Mouse (Mus musculus): ENCODE data around the gene Nt5c1a. TPM values are rescaled to one million over a fixed set of nuclear protein-coding genes. Genes with fewer than 3 reads are reported as not detected.

Gene Nt5c1a
- total RNA-seq, 2 experiments from 2014 or later = not detected

GRCm38 (mm10) chr4:123239361-123240203, 38.3 kb downstream of the Nt5c1a start:
- ATAC-seq (replicated peaks; ENCODE audit: low FRiP score, low TSS enrichment, poor library complexity, severe bottlenecking) = no peak

- no peak for ATAC-seq (replicated peaks; ENCODE audit: low FRiP score, low TSS enrichment, poor library complexity, severe bottlenecking)
Measured at GRCm38 (mm10) chr4:123246221-123246620, 44.9 kb downstream of the Nt5c1a start.

GRCm38 (mm10) chr4:123246651-123247050, 45.3 kb downstream of the Nt5c1a start:
- ATAC-seq (replicated peaks; ENCODE audit: low FRiP score, low TSS enrichment, poor library complexity, severe bottlenecking) = no peak

GRCm38 (mm10) chr4:123247147-123247880, 46.0 kb downstream of the Nt5c1a start:
- ATAC-seq (replicated peaks; ENCODE audit: low FRiP score, low TSS enrichment, poor library complexity, severe bottlenecking) = no peak

- ATAC-seq (replicated peaks; ENCODE audit: low FRiP score, low TSS enrichment, poor library complexity, severe bottlenecking) = no peak
Measured at GRCm38 (mm10) chr4:123248971-123249567, 47.8 kb downstream of the Nt5c1a start.

- ATAC-seq (replicated peaks; ENCODE audit: low FRiP score, low TSS enrichment, poor library complexity, severe bottlenecking) = no peak
Measured at GRCm38 (mm10) chr4:123252214-123252613, 50.9 kb downstream of the Nt5c1a start.

GRCm38 (mm10) chr4:123254617-123255016, 53.3 kb downstream of the Nt5c1a start:
- ATAC-seq (replicated peaks; ENCODE audit: low FRiP score, low TSS enrichment, poor library complexity, severe bottlenecking) = peak; percentile 79

GRCm38 (mm10) chr4:123260071-123260746, 58.9 kb downstream of the Nt5c1a start:
- ATAC-seq (replicated peaks; ENCODE audit: low FRiP score, low TSS enrichment, poor library complexity, severe bottlenecking) = peak; percentile 44; the same call in 1 of the 2 replicates

GRCm38 (mm10) chr4:123261721-123262401, 60.6 kb downstream of the Nt5c1a start, which contains the start of gene Pabpc4:
Gene Pabpc4 (plus strand): TSS chr4:123262351.
- ATAC-seq (replicated peaks; ENCODE audit: low FRiP score, low TSS enrichment, poor library complexity, severe bottlenecking) = no peak

Other genes with a start within 250 kb of the Nt5c1a start
- not detected in 2 replicates for gene Mfsd2a, start 240.3 kb upstream of the Nt5c1a start, total RNA-seq (2014; fragmentation: Nextera tagmentation)
- not detected in 2 replicates for gene Mfsd2a, start 240.3 kb upstream of the Nt5c1a start, total RNA-seq (2017)
- gene Mycl, start 205.9 kb upstream of the Nt5c1a start, total RNA-seq (2014; fragmentation: Nextera tagmentation) = not detected in 2 replicates
- gene Mycl, start 205.9 kb upstream of the Nt5c1a start, total RNA-seq (2017) = 0.50 and 5.4 TPM in 2 replicates
- gene Trit1, start 184.9 kb upstream of the Nt5c1a start, total RNA-seq (2014; fragmentation: Nextera tagmentation) = 10.8 and 23.3 TPM in 2 replicates
- gene Trit1, start 184.9 kb upstream of the Nt5c1a start, total RNA-seq (2017) = 12.3 and 24.8 TPM in 2 replicates
- 0.33 TPM in 1 of 2 replicates, not detected in the other for gene Bmp8b, start 96.3 kb upstream of the Nt5c1a start, total RNA-seq (2014; fragmentation: Nextera tagmentation)
- gene Bmp8b, start 96.3 kb upstream of the Nt5c1a start, total RNA-seq (2017) = not detected in 2 replicates
- gene Oxct2b, start 85.2 kb upstream of the Nt5c1a start, total RNA-seq (2014; fragmentation: Nextera tagmentation) = not detected in 2 replicates
- gene Oxct2b, start 85.2 kb upstream of the Nt5c1a start, total RNA-seq (2017) = not detected in 2 replicates
- 74.5 and 87.1 TPM in 2 replicates for gene Ppie, start 61.6 kb upstream of the Nt5c1a start, total RNA-seq (2014; fragmentation: Nextera tagmentation)
- 61.6 and 78.6 TPM in 2 replicates for gene Ppie, start 61.6 kb upstream of the Nt5c1a start, total RNA-seq (2017)
- gene Hpcal4, start 18.3 kb upstream of the Nt5c1a start, total RNA-seq (2014; fragmentation: Nextera tagmentation) = not detected in 2 replicates
- gene Hpcal4, start 18.3 kb upstream of the Nt5c1a start, total RNA-seq (2017) = not detected in 2 replicates
- 0.27 and 1.3 TPM in 2 replicates for gene Heyl, start 32.1 kb downstream of the Nt5c1a start, total RNA-seq (2014; fragmentation: Nextera tagmentation)
- gene Heyl, start 32.1 kb downstream of the Nt5c1a start, total RNA-seq (2017) = not detected in 2 replicates
- 364 and 416 TPM in 2 replicates for gene Pabpc4, start 60.8 kb downstream of the Nt5c1a start, total RNA-seq (2014; fragmentation: Nextera tagmentation)
- 201 and 257 TPM in 2 replicates for gene Pabpc4, start 60.8 kb downstream of the Nt5c1a start, total RNA-seq (2017)
- not detected in 2 replicates for gene Oxct2a, start 122.1 kb downstream of the Nt5c1a start, total RNA-seq (2014; fragmentation: Nextera tagmentation)
- not detected in 2 replicates for gene Oxct2a, start 122.1 kb downstream of the Nt5c1a start, total RNA-seq (2017)
- gene Bmp8a, start 141.7 kb downstream of the Nt5c1a start, total RNA-seq (2014; fragmentation: Nextera tagmentation) = not detected in 2 replicates
- gene Bmp8a, start 141.7 kb downstream of the Nt5c1a start, total RNA-seq (2017) = not detected in 2 replicates